Mouse (Mus musculus): Measurements from ENCODE around the gene Rundc3a.

The Rundc3a gene

DNA sequence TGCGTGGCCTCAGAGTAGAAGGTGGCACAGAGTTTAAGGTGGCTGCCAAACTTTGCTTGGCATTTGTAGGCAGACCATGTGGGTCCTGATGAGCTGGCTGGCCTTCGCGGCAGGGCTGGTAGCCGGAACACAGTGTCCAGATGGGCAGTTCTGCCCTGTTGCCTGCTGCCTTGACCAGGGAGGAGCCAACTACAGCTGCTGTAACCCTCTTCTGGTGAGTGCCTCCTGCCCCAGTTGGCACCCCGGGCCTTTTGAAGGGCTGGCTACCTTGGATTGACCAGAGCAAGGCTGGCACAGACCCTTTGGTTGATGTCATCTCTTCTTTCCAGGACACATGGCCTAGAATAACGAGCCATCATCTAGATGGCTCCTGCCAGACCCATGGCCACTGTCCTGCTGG, 39.7 kb downstream of the Rundc3a start:
- no peak for DNase-seq (ENCODE audit: low read depth in 2 of 2, low spot score in 2 of 2)

DNA sequence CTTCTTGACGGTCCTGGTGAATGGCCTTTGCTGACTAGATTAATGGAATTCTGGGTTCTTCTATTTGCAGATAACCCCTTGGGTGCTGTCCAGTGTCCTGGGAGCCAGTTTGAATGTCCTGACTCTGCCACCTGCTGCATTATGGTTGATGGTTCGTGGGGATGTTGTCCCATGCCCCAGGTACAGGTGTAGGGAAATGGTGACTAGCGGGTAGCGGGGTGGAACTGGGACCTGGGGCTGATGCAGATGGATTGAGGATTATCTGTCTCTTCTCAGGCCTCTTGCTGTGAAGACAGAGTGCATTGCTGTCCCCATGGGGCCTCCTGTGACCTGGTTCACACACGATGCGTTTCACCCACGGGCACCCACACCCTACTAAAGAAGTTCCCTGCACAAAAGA, 40.7 kb downstream of the Rundc3a start:
- DNase-seq (ENCODE audit: low read depth in 2 of 2, low spot score in 2 of 2): no peak

DNA sequence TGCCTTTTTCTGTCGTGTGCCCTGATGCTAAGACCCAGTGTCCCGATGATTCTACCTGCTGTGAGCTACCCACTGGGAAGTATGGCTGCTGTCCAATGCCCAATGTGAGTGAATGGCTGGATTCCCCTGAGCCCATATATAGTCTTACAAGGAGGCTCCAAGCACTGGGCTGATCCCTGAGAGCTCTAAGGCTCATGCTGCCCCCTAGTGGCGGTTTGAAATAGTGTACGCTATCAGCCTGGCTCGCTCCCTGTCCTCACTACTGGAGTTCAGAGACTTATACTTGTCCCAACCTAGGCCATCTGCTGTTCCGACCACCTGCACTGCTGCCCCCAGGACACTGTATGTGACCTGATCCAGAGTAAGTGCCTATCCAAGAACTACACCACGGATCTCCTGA, 41.2 kb downstream of the Rundc3a start:
- peak; percentile 78 to 82 for DNase-seq (ENCODE audit: low read depth in 2 of 2, low spot score in 2 of 2)

DNA sequence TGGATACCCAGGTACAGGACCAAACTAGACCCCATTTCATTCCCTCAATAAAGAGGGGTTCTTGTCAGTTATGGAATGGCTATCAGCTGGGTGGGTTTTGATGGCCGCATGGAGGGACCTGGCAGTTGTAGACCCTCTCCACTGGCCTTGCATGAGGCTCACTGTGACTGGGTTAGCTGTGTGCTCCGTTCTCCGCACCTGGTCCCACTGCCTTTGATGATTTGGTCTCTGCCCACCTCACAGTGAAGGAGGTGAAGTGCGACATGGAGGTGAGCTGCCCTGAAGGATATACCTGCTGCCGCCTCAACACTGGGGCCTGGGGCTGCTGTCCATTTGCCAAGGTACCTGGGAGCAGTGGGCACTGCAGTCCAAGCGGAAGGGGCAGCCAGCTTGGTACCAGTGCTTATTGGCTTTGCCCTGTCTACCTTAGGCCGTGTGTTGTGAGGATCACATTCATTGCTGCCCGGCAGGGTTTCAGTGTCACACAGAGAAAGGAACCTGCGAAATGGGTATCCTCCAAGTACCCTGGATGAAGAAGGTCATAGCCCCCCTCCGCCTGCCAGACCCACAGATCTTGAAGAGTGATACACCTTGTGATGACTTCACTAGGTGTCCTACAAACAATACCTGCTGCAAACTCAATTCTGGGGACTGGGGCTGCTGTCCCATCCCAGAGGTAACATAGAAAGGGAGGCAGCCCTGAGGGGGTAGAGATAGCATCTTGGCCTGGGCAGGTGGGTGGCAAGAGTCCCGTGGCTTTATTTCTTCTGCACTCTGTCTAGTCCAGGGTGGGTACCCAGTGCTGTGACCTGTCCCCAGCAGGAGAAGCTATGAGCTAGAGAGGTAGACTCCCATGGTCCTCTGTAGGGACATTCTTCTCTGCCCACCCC, 41.9 kb downstream of the Rundc3a start:
- no peak for DNase-seq (ENCODE audit: low read depth in 2 of 2, low spot score in 2 of 2)

DNA sequence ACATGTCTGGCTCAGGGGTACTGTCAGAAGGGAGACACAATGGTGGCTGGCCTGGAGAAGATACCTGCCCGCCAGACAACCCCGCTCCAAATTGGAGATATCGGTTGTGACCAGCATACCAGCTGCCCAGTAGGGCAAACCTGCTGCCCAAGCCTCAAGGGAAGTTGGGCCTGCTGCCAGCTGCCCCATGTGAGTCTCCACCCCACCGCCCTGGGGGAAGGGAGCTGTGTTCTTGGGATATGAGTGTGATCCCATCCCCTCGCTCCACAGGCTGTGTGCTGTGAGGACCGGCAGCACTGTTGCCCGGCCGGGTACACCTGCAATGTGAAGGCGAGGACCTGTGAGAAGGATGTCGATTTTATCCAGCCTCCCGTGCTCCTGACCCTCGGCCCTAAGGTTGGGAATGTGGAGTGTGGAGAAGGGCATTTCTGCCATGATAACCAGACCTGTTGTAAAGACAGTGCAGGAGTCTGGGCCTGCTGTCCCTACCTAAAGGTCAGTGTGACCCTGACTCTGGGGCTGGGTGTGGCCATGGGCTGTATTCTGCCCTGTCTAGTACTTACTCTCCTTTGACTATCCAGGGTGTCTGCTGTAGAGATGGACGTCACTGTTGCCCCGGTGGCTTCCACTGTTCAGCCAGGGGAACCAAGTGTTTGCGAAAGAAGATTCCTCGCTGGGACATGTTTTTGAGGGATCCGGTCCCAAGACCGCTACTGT, 42.7 kb downstream of the Rundc3a start:
- no peak for DNase-seq (ENCODE audit: low read depth in 2 of 2, low spot score in 2 of 2)

DNA sequence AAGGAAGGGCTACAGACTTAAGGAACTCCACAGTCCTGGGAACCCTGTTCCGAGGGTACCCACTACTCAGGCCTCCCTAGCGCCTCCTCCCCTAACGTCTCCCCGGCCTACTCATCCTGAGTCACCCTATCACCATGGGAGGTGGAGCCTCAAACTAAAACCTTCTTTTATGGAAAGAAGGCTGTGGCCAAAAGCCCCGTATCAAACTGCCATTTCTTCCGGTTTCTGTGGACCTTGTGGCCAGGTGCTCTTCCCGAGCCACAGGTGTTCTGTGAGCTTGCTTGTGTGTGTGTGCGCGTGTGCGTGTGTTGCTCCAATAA, 43.2 kb downstream of the Rundc3a start:
- no peak for DNase-seq (ENCODE audit: low read depth in 2 of 2, low spot score in 2 of 2)

DNA sequence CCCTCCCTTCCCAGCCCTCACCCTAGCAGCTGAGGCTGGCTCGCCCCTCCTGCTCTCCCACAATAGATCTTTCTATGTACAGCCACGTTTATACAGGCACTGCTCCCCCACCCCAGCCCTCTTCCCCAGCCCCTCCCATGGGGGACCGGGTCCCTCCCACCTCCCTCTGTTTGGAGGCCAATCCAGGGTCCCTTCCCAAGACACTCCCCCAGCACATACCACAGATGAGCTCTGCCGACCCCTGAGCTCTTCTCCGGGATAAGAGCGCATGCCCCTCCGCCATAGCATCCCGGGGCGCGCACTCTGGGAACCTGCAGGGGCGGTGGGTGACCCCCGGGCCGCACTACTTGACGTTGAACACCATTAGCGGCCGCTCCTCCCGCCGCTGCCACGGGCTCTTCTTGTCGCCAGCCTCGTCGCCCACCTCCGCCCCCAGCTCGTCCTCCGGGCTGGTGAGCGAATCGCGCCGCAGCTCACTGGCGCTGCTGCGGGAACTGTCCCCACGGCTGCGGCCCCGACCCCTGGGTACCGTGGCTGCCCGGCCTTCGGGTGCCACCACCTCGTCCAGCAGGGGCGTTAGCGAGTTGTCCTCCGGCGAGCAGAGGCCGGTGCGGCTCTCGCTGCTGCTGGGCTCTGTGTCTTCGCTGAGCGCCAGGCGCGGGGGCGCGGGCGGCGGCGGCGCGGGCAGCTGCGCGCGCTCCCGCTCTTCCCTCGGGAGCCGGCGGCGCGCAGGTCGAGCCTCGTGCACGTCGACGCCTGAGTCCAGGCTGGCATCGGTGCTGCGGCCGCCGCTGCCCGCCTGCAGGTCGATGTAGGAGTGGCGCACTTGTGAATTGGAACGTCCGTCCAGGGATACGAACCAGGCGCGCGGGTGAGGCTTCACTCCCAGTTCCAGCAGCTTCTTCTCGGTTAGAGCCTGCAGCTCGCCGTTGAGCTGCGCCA, 44.2 kb downstream of the Rundc3a start:
- DNase-seq (ENCODE audit: low read depth in 2 of 2, low spot score in 2 of 2): no peak

DNA sequence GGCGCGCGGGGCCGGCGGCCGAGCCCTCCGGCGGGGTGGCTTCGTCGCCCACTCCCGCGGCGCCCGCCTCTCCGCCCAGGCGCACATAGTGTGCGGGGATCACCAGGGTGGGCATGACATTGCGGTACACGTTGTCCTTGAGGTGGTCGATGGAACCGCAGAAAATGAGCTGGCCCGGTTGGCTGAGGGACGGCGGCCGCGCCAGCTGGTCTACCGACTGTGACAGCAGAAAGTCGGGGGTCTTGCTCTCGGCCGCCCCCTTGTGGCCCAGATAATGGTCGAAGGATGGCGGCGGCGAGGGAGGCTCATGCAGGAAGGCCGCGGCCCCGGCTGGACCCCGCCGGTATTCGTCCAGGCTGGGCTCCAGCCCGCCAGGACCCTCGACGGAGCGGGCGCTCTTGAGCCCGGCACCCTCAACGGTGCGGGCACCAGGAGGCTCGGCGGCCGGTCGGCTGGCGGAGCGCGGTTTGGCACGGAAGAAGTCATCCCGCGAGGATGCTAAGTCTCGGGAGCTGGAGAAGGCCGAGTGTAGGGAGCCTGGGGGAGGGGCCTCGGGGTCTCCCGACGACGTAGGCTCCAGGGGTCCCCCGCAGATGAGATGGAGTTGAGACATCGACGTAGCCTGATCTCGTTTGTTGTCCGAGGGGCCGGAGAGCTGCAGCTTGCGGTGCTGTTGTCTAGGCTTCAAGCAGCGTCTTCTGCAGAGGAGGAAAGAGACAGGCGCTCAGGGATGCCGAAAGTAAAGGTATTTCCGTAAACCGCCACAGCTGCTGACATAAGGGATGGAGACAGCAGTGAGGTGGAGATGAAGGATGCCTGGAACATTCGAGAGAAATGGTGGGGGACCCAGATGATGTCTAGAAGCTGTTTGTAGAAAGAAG, 45.2 kb downstream of the Rundc3a start:
- peak; percentile 44 to 62 for DNase-seq (ENCODE audit: low read depth in 2 of 2, low spot score in 2 of 2)

DNA sequence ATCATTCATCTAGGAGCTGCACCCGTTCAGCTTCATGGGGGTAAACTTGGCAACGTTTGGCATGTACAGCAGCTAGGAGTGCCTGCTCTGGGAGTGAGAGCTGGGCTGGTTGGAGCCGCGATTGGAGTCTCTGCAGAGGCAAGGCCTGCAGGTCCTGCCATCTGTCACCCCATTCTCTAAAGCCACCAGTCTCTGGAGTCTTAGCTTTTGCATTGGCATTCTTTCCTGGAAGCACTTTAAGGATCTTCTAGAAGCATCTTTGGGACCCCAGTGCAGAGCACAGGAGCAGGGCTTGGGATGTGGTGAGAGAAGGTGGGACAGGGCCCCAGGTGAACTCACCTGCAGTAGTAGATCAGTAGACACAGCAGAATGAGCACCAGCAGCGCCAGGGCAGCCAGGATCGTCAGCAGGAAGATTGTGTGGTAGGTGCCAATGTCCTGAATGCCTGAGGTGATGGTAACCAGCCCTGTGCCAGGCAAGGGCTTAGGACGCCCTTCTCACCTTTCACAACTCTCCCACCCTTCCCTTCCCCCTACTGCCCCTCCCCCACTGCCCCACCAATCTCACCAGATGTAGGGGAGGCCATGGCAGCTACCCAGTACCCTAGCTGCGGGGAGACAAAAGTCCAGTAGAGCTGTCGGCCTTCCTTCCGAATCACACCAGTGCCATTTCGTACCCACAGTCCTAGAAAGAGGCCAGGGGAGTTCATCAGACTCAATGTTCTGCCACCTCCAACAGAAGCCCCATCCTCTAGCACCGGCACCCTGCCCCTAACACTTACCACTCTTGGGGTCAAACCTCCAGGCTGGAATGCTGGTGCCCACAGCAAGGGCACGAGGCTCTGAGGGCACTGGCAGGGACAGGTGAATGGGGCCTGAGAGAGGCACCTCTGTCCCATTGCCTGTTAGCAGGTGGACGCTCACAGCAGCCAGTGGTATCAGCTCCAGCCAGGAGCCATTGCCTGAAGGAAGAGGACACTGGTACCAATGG, 46.2 kb downstream of the Rundc3a start:
- DNase-seq (ENCODE audit: low read depth in 2 of 2, low spot score in 2 of 2): no peak

DNA sequence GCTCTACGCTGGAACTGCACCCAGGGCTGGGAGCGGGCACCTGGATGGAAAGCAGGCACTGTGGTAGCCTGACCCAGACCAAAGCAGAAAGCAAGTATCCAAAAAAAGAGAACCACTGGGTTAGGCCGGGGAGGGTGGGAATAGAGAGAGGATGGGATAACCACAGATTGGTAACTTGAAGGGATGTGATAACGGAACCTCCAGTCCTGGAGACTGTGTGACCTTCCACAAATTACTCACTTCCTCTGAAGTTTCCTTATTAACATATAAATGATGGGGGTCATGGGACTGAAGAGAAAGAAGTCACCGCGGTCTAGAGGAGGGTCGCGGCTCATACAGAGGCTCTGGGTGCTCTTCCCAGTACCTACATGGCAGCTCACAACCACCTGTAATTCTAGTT, 47.1 kb downstream of the Rundc3a start:
- DNase-seq (ENCODE audit: low read depth in 2 of 2, low spot score in 2 of 2): no peak

DNA sequence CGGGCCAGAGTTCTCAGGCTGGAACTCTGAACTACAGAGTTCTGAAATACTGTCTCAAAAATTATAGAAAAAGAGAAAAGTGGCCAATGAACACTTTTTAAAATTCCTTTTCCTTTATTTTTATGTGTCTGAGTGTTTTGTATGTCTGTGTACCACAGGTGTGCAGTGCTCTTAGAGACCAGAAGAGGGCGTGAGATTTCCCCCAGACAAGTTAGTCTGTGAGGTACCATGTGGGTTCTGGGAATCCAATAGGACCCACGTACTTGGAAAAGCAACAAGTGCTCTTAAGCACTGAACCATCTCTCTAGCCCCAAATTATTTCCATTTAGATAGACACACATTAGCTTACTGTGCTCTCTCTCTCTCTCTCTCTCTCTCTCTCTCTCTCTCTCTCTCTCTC, 48.2 kb downstream of the Rundc3a start:
- DNase-seq (ENCODE audit: low read depth in 2 of 2, low spot score in 2 of 2): no peak

DNA sequence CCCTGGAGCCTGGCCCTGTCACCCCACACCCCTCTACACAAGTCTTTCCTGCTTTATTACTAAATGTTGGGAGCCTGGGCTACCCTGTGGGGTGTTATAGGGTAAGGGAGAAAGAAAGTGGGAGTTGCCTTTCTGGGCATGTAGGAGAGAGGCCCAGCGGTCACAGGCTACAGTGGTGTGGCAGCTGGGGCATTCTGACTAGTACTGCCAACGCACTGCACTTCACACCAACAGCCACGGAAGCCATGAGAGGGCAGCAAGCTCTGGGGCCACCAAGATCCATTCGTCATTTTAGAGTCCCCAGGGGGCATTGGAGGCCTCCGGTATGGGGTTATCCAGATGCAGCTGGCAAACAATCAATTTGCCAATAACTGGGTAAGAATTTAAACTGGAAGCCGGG, 48.9 kb downstream of the Rundc3a start:
- DNase-seq (ENCODE audit: low read depth in 2 of 2, low spot score in 2 of 2): no peak

DNA sequence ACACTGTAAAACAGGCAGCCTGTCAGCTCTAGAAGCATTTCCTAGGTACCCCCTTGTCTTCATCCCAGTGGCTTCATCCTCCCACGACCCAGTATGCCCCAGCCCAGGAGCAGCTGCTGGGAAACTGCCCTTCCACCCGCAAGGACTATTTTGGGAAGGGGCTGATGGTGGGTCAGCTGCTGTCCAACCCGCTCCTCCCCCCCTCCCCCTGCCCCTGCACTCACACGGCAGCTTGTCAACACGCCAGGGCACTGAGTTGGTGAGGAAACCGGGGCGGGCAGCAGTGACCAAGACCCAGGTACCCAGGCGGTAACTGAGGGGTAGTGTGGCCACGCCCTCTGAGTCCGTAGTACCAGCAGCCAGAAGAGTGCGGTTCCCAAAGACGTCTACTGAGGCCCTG, 50.5 kb downstream of the Rundc3a start:
- no peak for DNase-seq (ENCODE audit: low read depth in 2 of 2, low spot score in 2 of 2)

DNA sequence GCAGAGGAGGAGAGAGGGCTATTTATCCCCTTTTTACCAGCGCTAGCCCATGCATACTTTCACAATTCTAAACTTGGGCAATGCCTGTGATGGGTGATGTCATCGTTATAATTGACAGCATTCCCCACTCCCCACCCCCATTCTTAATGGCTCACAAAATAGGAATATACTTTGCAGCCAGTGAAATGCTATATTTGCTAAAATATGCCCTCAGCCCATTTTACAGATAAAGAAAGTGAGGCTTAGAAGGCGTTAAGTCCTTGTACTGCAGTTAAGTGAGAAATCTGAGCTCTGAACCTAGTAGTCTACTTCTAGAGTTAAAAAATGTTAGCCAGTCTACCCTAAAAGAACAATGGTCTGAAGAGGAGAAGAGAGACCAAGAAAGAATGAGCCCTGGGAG, 51.1 kb downstream of the Rundc3a start:
- no peak for DNase-seq (ENCODE audit: low read depth in 2 of 2, low spot score in 2 of 2)

DNA sequence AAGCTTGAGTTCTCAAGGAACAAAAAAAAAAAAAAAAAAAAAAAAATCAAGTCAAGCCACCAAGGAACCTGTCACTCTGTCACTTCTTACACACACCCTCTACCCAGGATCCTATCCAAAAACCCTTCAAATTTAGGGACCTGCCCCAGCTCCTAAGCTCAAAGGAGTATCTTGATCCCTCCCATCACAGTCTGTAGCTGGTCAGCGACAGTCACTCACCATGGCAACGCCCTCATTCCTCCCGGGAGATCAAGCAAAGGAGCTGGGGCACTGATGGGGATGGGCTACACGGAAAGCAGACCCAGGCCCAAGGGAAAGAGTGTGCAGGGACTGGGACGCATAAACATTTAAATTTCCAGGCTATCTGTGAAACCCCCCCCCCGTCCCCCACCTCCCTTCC, 51.6 kb downstream of the Rundc3a start:
- DNase-seq (ENCODE audit: low read depth in 2 of 2, low spot score in 2 of 2): no peak

DNA sequence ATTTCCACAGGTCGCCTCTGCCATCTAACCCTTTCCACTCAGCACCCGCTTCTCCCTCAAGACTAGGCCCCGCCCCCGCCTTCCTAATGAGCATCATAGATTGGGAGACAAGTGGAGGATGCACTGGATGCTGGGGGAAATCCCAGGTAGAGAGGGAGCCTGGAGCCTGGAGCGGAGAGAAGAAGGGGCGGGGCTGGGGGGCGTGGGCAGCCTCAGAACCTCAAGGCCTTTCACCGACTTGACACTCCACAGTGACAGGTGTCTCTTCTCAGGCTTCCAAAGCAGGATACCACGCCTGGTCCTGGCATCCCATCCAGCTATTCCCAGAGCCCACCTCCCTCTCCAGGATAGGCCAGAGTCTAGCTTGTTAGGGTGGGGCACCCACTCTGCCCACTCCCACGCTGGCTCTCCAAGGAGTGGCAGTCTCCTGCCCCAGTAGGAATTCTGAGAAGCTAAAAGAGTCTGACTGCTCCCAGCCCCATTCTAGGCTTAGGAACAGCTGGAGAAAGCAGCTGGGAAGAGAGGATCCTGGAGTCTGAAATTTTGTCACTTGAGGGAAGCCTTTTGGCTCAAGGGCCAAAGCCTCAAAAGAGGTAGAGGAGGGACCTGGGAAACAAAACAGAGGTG, 52.2 kb downstream of the Rundc3a start:
- DNase-seq (ENCODE audit: low read depth in 2 of 2, low spot score in 2 of 2): no peak

DNA sequence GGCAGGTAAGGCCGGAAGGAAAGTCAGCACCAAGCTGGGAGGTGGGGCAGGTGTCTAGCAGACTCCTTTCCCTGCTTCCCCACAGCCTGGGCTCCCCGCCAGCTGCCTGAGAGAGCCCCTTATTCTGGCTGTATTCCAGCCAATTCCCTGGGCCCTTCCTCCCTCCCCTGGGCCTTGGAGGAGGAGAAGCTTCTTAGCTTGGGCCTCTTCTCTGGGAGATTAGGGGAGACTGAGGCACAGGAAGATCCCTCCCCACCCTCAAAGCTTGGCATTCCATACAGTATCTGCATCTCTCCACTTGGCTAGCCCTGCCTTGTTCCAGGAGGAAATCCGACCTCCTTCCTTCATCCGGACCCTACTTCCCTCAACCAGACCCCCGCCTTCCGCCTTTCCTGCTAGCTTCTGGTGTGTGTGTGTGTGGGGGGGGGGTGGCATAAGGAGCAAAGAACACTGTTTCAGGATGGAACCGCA, 52.7 kb downstream of the Rundc3a start:
- no peak for DNase-seq (ENCODE audit: low read depth in 2 of 2, low spot score in 2 of 2)

DNA sequence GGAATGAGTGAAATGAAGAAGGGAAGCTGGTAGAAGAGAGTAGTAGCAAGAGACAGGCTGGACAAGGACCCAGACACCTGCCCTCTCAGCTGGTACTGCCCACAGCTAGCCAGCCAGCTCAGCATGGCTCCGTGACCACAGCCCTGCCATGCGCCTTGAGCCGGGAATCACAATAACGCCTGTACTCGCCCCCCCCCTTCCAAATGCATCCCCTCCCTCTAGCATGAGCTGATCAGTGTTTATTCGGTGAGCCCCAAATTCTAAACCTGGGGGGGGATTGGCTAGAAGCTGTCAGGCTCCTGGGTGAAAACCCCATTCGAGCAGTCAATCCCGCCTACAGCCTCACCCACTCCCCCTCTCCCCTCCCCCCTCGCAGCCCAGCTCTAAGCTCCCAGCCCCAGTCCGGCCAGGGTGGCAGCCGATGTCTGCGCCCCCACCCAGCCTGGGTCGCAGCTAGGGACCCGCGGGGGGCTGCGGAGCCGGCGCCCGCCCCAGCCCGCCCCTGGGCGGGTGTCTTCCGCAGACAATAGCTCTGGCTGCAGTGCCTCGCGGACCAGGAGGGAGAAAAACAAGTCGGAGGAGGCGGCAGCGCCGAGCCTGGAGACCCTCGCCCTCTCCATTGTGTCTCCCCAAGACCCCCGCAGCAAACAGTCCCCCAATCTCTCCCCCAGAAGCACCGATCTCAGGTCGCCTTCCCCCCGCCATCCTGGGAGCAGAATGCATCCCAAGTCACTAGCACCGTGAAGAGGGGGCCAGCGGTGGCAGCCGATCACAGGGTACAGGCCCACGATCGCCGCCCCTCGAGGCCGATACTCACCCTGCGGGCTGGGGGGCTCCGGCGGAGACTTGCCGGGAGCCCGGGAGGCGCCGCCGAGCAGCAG, 53.6 kb downstream of the Rundc3a start:
- DNase-seq (ENCODE audit: low read depth in 2 of 2, low spot score in 2 of 2): no peak

Measured in CD8-positive naive resting alpha-beta T cell, adult 2 months (primary cell).